Mouse (Mus musculus) retina, postnatal 7 days (tissue): ENCODE results near the gene Stoml3.

Experiments
- DNase-seq: peaks from one replicate; pipeline ENCODE4 v3.0.0-alpha.2; 2012; ENCODE audit warnings: low read depth, low spot score

The Stoml3 gene

DNA sequence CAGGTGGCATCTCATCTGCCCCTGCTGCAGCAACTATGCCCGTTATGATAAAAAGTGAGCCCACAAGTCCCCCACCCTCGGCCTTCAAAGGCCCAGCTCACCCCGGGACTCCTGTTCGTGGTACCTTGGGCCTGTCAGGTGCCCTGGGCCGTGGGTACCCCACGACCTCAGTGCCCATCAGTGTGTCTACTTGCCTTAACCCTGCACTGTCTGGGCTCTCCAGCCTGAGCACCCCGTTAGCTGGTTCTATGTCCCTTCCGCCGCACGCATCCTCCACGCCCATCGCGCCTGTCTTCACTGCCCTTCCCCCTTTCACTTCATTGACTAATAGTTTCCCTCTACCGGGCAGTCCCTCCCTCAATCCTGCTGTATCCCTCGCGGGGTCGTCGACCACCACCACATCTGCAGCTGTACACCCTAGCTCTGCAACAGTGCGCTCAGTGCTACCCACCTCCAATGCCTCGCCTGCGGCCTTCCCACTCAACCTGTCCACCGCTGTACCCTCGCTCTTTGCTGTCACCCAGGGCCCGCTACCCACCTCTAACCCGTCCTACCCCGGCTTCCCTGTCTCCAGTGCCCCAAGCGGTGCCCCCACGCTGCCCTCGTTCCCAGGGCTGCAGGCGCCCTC lies 9.9 kb upstream of the Stoml3 start:
- DNase-seq, result no peak

DNA sequence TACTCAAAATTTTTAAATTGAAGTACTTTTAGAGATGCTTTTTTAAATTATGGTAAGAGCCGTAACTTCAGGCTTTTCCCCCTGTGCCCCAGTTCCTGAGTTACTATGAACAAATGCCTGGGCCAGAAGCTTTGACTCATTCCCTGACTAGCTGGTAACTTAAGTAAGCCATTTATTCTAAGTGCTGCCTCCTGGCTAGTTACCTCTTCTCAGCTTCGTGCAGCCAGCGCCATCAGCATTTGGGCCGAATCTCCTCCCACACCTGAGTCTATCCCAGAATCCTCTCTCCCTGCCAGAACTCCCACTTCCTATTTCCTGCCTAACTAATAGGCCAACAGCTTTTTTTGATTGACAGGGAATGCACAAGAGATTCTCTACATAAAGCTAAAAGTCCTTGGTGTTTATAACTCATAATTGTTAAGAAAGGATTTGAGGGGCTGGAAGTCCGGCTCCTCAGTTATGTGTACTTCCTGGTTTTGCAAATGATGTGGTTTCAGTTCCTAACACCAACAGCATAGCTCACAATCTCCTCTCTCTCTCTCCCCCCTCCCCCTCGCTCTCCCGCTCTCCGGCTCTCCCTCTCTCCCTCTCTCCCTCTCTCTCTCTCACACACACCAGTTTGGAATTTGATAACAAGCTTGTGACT lies 4.9 kb upstream of the Stoml3 start:
- no peak for DNase-seq

DNA sequence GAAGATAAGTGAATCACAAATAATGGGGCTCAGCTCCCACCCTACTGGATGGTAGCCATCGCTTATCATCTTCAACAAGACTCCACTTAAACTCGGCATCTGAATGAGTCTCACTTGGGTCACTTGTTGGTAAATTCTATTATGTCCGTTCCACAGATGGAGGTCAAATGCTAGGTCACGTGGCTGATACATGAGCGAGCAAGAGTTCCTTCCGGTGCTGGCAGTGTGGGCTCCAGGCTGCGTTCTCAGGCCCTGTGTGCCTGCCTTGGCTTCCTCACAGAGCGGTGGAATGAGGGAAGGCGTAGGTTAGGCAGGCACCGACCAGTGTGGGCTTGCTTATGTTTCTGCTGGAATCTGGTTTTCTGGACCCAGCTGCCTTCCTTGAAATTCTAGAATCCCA lies 1.9 kb upstream of the Stoml3 start:
- DNase-seq, result no peak

DNA sequence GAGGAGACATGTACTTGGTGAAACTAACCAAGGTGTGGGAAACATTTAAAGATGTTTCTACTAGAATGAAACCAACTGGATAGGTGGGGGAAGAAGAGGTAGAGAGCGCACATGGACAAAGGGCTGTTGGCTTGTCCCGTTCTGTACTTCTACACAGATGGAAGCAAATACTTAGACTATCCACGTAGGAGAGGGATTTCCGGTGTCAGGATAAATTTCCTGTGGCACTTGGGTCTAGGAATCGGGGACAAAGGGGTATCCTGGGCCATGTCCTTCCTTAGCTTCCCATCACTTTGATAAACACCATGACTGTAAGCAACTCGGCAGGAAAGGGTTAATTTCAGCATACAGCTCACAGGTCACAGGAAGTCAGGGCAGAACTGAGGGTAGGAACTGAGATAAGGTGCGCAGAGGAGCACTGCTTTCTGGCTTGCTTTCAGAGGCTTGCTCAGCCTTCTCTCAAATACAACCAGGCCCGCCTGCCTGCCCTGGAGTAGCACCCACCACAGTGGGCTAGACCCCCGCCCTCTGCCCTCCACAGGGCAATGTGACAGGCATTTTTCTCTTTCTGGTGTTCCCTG lies 1.4 kb upstream of the Stoml3 start:
- DNase-seq, result no peak

DNA sequence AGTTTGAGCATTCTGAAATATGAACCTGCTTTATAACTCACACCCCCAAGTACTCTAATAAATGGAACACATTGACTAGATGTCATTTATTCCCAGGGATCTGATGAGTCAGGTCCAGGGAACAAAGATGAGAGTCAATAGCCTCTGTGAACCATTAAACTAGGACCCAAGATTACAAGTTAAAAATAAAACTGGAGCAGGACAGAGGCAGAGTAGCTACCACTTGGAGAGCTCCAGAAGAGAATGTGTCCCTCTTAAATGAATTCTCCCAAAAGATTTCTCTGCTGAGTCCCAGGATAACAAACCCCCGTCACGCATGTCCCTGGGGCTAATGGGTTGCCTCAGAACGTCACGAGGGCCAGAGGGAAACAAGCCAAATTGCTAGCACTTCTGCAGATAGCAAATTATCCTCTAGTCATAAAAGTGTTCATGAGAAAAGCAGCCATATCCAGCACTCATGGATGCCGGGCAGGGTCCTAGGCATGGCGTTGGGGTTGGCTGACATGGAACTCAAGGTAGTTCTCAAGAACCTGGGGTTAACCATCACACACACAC lies 10.0 kb downstream of the Stoml3 start:
- DNase-seq, result no peak

DNA sequence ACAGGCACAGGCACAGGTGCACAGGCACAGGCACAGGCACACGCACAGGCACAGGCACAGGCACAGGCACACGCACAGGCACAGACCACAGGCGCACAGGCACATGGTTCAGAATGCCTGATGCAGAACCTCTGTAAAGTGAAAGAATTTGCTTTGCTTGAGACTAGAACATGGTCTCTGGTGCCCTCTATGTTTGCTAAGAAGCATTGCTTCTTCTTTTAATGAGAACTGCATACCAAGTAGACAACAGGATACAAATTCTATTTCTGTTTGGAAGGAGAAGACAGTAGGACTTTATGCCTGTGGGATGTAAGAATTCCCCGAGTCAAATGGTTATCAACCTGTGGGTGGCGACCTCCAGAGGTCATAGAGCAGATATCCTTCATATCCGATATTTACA lies 14.0 kb downstream of the Stoml3 start:
- no peak for DNase-seq

DNA sequence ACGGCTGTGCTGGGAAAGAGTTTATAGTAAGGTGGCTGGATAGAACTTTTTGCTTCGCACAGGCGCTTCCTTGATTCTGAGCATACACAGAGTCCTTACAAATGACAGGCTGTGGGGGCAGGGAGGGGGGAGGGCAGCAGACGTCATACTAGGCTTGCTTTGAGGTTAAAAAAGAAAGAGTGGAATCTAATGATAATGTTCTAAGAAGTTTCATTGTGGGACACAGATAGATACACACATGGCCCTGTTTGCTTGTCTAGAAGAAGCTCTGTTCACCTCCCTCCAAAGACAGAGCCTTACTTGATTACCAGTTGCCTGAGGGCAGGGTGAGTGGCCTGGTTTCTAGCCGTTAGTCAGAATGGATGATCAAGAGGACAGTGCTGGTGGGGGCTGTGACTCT lies 24.6 kb downstream of the Stoml3 start:
- no peak for DNase-seq

DNA sequence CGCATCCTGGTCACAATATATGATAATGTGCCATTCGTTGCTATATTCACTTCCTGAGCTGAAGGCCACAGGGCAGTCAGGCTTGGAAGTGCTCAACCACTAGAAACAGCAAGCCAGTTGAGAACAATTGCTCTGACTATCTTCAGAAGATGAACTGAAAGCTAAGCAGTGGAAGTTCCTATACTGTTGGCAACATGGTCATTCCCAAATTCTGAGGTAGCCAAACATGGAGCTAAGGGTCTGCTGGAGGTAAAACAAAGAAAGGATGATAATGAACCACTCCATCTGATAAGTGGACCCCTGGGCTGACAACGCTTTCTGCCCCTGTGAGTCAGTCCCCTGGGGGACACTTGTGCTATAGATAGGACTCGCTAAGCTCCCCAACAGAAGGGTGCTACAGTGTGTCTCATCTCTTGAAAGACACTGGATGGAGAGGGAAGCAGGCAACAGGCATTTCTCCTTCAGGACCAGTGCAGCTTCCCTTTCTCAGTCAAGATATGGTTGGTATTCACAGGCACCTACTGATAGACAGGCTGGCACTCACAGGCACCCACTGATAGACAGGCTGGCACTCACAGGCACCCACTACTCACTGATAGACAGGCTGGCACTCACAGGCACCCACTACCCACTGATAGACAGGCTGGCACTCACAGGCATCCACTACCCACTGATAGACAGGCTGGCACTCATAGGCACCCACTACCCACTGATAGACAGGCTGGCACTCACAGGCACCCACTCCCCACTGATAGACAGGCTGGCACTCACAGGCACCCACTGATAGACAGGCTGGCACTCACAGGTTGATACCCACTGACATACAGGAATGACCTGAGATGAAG lies 26.0 kb downstream of the Stoml3 start:
- no peak for DNase-seq

DNA sequence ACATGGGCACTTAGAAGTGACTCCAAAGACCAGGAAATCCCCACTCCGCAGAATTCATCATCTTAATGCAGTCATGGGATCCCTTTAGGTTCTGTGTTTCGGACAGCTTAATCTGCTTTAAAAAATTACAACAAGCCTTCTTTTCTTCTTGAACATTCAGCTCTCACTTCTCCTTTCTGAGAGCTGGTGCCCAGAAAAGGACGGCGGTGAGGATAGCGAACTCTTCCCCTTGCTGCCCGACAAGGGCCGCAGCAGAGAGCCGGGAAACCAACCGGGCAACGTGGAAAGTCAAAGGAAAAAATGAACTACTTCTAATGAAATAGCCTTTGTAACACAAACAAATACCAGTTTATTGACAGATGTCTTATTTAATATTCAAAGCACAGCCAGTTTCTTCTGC lies 34.3 kb downstream of the Stoml3 start:
- no peak for DNase-seq

DNA sequence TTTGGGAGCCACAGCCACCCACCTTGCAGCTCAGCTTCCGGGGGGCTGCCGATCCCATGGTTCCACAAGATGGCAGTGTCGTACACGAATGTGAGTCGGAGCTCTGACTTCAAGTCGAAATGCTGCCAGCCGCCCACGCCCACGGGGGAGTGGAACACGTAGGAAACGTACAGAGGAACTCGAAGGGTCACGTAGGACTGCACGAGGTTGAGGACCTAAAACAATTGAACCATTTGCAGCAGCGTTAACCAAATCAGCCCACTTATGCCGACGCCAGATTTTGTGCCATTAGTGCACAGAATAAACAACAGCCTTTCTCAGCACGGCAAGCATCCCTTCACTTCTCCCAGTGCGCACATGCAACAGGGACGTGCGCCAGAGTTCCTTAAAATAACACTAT lies 37.3 kb downstream of the Stoml3 start:
- peak; percentile 50 for DNase-seq

DNA sequence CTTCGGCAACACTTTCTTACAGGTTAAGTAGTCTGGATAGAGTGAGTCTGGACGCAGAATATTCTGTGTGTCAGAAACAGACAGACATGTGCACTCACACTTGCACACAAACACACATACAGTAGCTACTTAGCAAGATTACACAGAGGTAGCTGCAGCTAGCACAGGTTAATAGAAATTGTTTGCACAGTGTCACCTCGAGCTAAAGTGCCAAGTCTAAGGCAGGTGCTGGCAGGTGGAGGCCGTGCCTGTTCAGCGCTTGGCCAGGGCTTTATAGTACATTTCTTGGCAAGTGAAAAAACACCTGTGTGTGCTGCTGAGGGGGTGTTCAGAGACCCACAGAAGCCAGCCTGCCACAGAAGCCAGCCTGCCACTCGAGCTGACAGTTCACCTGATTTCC lies 41.9 kb downstream of the Stoml3 start:
- DNase-seq, result no peak

DNA sequence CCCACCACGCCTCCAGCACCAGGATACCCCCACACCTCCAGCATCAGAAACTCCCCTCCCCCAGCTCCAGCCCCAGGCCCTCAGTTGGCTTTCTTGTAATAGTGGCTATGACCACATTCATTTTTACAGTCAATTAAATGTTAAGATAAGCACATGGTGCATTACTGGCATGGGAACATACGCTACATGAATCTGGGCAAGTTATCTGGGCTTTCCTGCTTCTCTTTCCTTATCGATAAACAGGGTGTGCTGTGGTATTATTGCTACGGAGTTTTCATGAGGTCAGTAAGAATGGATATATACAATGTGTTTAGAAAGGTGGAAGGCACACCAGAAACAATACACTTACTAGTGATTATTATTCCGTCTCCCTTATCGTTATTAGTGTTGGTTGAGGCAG lies 43.6 kb downstream of the Stoml3 start:
- DNase-seq, result no peak

DNA sequence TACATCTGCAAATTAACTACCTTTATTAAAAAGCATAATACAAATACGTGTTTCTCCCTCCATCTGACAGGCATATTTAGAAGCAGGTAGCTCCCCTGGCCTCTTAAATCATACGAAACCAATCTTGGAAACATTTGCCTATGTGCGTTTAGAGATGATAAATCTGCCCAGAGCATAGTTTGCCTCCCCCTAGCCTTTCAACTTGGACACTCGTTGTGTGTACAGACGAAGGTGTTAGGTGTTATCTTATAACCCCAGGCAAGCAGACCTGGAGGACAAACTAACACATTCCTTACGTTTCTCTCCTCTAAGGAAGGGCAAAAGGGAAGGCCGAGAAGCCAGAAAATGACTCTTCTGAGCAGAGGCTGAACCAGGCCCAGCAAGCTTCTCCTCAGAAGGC lies 64.2 kb downstream of the Stoml3 start:
- no peak for DNase-seq

DNA sequence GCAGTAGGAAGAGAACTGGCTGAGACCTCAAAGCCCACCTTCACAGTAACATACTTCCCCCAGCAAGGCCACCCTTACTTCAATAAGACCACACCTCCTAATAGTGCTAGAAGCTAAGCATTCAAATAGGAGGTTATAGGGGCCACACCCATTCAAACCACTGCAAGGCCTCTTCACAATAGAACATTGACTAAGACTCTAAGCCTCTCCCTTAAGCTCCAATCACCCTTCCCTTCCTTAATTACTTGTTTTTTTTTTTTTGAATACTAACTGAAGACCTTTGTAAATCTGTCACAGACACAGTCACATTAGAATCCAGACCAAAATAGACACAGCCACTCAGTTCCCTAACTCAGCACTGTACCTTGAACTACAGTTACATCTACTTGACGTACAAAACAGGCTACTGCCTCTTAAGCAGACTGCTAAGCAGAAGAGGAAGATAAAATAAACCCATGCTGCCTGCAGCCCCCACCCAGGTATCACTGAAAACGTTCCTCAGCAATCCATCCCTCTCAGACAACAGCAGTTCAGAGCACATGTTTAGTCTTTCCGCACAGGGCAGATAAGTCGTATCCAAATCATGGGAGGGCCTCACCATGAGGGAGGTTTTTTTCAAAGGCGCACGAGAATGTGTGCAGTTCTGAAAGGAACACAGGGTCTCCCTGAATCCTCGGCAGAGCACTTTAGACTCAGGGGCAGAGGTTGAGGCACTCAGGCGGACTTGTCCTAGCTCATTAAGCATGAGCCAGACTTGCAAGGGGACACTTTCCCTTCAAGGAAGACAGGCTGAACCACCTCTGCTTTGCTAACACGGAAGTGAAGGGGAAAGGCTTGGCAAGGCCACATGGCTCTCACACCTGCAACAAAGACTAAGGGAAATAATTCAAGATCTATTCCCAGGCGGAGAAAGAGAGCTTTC lies 66.8 kb downstream of the Stoml3 start:
- DNase-seq, result no peak

DNA sequence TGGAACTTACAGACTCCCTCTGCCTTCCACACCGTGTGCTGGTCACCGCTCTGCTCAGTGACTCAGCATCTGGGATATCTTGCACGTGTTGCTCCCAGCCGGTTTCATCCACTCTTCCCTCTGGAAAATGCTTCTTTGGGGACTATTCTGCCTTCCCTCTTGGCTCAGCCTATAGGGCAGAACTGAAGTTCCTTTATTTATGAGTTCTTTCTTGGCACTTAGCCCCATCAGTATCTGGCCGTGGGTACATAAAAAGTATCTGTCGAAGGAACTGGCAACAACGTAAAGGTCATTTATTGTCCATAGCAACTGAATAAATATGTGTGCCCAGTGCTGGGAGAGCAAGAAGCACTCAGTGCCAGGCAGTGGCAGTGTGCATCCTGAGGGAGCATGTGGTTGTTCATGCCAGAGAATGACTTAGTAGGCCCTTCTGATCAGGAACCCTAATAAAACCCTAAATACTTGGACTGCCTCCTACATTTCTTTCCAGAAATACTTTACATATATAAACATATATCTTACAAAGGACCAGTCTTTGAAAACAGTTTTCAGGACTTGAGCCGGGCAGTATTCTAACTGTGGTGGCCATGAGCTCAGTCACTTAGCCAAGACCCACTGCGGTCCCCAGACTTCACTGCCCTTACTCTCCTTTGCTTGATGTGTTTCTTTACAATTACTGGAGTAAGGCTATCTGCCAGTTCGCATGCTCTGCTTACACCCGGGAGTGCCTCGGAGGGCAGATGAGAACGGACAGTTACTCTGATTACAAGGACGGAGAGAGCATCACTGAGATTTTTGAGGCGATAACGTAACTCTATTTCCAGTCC lies 69.1 kb downstream of the Stoml3 start:
- no peak for DNase-seq
